Mouse (Mus musculus) activated CD4-positive, CD25-positive, alpha-beta regulatory T cell, adult 4 months (primary cell): ENCODE measurements around the gene Lbx2. TPM values are rescaled to one million over a fixed set of nuclear protein-coding genes. Genes with fewer than 3 reads are reported as not detected.
A peak's percentile ranks its signal among the peaks of the same experiment; 100 is the strongest.

Experiments
- ATAC-seq: one replicate; pipeline ENCODE4 v1.8.0; 2017
- polyA plus RNA-seq, 2 experiments: library from polyadenylated mRNA; unstranded; fragments of 100-300 nt; shearing (Covaris generic); gene quantifications; one replicate each; pipeline ENCODE4 v1.2.1; 2017

Gene Lbx2
- polyA plus RNA-seq: not detected

GRCm38 (mm10) chr6:83086121-83087035 is at the start of gene Lbx2:
TSS of gene Lbx2 (plus strand) at chr6:83086367.
- ATAC-seq: peak; percentile 36

- no peak for ATAC-seq
Observed at GRCm38 (mm10) chr6:83037188-83037587, 49.0 kb upstream of the Lbx2 start.

- peak; percentile 84 for ATAC-seq
Observed at GRCm38 (mm10) chr6:83038496-83039012, 47.6 kb upstream of the Lbx2 start.

GRCm38 (mm10) chr6:83040601-83041000 is 45.6 kb upstream of the Lbx2 start:
- no peak for ATAC-seq

- no peak for ATAC-seq
Observed at GRCm38 (mm10) chr6:83043561-83043960, 42.6 kb upstream of the Lbx2 start.

GRCm38 (mm10) chr6:83043993-83044392 is 42.2 kb upstream of the Lbx2 start:
- ATAC-seq: no peak

- ATAC-seq: no peak
Observed at GRCm38 (mm10) chr6:83044742-83045141, 41.4 kb upstream of the Lbx2 start.

GRCm38 (mm10) chr6:83049367-83049766 is 36.8 kb upstream of the Lbx2 start:
- no peak for ATAC-seq

- peak; percentile 9 for ATAC-seq
Observed at GRCm38 (mm10) chr6:83053136-83053960, 32.8 kb upstream of the Lbx2 start.

- ATAC-seq: peak; percentile 94
Observed at GRCm38 (mm10) chr6:83054074-83054851, 31.9 kb upstream of the Lbx2 start, which contains the start of gene Aup1. TSS of gene Aup1 (plus strand) at chr6:83054521.

- peak; percentile 7 for ATAC-seq
Observed at GRCm38 (mm10) chr6:83054871-83055431, 31.2 kb upstream of the Lbx2 start, which contains the start of gene Htra2. TSS of gene Htra2 (minus strand) at chr6:83055273.

GRCm38 (mm10) chr6:83057790-83058189 is 28.4 kb upstream of the Lbx2 start, which contains the start of gene Dqx1:
TSS of gene Dqx1 (plus strand) at chr6:83057844.
- no peak for ATAC-seq

- ATAC-seq: no peak
Observed at GRCm38 (mm10) chr6:83058725-83059124, 27.4 kb upstream of the Lbx2 start.

GRCm38 (mm10) chr6:83065995-83066394 is 20.2 kb upstream of the Lbx2 start:
- peak; percentile 41 for ATAC-seq

- ATAC-seq: no peak
Observed at GRCm38 (mm10) chr6:83066441-83066840, 19.7 kb upstream of the Lbx2 start.

- ATAC-seq: no peak
Observed at GRCm38 (mm10) chr6:83068221-83068620, 17.9 kb upstream of the Lbx2 start.

- no peak for ATAC-seq
Observed at GRCm38 (mm10) chr6:83068706-83069487, 17.3 kb upstream of the Lbx2 start.

GRCm38 (mm10) chr6:83069488-83070246 is 16.5 kb upstream of the Lbx2 start:
- ATAC-seq: no peak

GRCm38 (mm10) chr6:83070247-83070310 is 16.1 kb upstream of the Lbx2 start, which contains the start of gene Tlx2:
TSS of gene Tlx2 (minus strand) at chr6:83070293.
- no peak for ATAC-seq

- ATAC-seq: no peak
Observed at GRCm38 (mm10) chr6:83070311-83071219, 15.6 kb upstream of the Lbx2 start.
